In the genomic region with DNA sequence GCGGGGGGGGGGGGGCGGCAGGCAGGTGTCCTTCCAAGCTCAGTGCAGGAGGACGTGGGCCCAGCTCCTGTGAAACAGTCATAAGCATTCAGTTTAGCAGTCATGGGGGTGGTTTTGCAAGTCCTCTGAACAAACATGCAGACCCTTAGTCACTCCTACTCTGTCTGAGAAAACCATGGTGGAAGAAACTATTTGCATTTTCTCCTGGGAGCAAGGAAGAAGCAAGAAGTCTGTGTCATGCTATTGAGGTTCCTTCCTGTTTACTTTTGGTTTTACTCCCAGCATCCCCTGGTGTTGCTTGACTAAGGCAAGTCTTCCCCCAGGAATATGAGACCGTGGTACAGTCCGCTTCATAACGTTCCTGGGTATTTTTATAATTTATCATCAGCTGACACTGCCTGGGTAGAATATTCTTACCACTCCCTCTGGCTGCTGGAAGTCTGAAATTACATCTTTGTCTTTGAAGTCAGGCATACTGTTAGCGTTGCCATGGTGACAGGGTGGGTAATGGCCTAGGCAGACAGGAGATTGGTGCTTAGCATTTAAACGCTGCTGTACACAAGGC, we compare ENCODE assay signal across 8 mouse cellular contexts.
DNase-seq lines count a peak whose midpoint lies in the region; ATAC-seq and TF ChIP-seq lines count a peak whose summit lies in the region.

No protein-coding gene starts in this region.

- H3K9me3 ChIP-seq in lung, embryonic 14.5 days (ENCODE audit: low read depth, low read length) = no peaks in the 10 kb centered on the region
- no peaks in the 10 kb centered on the region for H3K9me3 ChIP-seq in intestine, embryonic 14.5 days (ENCODE audit: control insufficient read depth, low read length)

- no peak overlapping the region for H3K4me3 ChIP-seq in lung, embryonic 14.5 days (ENCODE audit: low read depth, low read length)
- no peak overlapping the region for H3K4me3 ChIP-seq in lung, adult 2 months (replicated peaks; ENCODE audit: extremely low read depth, low read depth, low read length)
- no peak overlapping the region for H3K4me3 ChIP-seq in gastrocnemius, adult 2 months
- H3K4me3 ChIP-seq in intestine, embryonic 14.5 days (ENCODE audit: low read depth, low read length) = no peak overlapping the region

- no peaks in the 10 kb centered on the region for H3K36me3 ChIP-seq in lung, embryonic 14.5 days (ENCODE audit: insufficient read depth)
- no peaks in the 10 kb centered on the region; the same call in 1 of the 2 replicates for H3K36me3 ChIP-seq in intestine, embryonic 14.5 days (ENCODE audit: control insufficient read depth, insufficient read depth, low read length)
- no peaks in the 10 kb centered on the region for H3K36me3 ChIP-seq in splenic B cell, adult 2 months (ENCODE audit: control insufficient read depth, insufficient read depth, low read length, poor library complexity, severe bottlenecking)

- 12% methylated on average over 8 of the region's 8 CpGs for WGBS in lung, embryonic 14.5 days
- 22% methylated on average over 8 of the region's 8 CpGs for WGBS in lung, adult 2 months
- WGBS in intestine, embryonic 14.5 days = 9% methylated on average over 8 of the region's 8 CpGs

- TF ChIP-seq POLR2A in lung, adult 2 months (IDR thresholded peaks at IDR 0.05; ENCODE audit: borderline replicate concordance, extremely low read depth, low read depth, low read length) = no peak

- H3K4me1 ChIP-seq in lung, embryonic 14.5 days (ENCODE audit: insufficient read depth) = 0 out of 2 replicates have a peak, but pooled peaks cover 5% of the 10 kb centered on the region
- peaks cover 17% of the 10 kb centered on the region for H3K4me1 ChIP-seq in lung, adult 2 months (ENCODE audit: control insufficient read depth, insufficient read depth, low read length)
- H3K4me1 ChIP-seq in intestine, embryonic 14.5 days (replicated peaks; ENCODE audit: control insufficient read depth, insufficient read depth, low read length) = peaks cover 15% of the 10 kb centered on the region

- intact Hi-C loops in gastrocnemius, adult 2 months (cut with DNase I) = no loop called here
- intact Hi-C loops in left cerebral cortex, postnatal 25 days (cut with DNase I) = no loop called here

- peak; percentile 89 for DNase-seq in lung, embryonic 14.5 days
- DNase-seq in lung, adult 2 months = no peak
- peak; percentile 91 for DNase-seq in embryo, embryonic 10 days (ENCODE audit: low spot score)
- peak; percentile 73 for DNase-seq in gastrocnemius, adult 2 months
- DNase-seq in intestine, embryonic 14.5 days (ENCODE audit: low spot score) = peak; percentile 70
- DNase-seq in left cerebral cortex, postnatal 25 days (ENCODE audit: low spot score in 2 of 2) = peak; percentile 84 to 96
- DNase-seq in mesoderm, embryonic 11.5 days (ENCODE audit: low read depth, low spot score) = peak; percentile 93
- DNase-seq in splenic B cell, adult 2 months (ENCODE audit: low read depth, low spot score) = peak; percentile 77

- ATAC-seq in lung, embryonic 14.5 days (ENCODE audit: insufficient read depth) = peak; percentile 83
- ATAC-seq in intestine, embryonic 14.5 days (replicated peaks; ENCODE audit: low FRiP score, low TSS enrichment, low read depth) = peak; percentile 78

- H3K27me3 ChIP-seq in lung, embryonic 14.5 days (ENCODE audit: insufficient read depth, low read length) = no peaks in the 10 kb centered on the region
- no peaks in the 10 kb centered on the region for H3K27me3 ChIP-seq in intestine, embryonic 14.5 days (replicated peaks; ENCODE audit: control insufficient read depth, insufficient read depth, low read length)
- no peaks in the 10 kb centered on the region for H3K27me3 ChIP-seq in splenic B cell, adult 2 months (ENCODE audit: control insufficient read depth, insufficient read depth, low read length, poor library complexity, severe bottlenecking)

- H3K27ac ChIP-seq in lung, embryonic 14.5 days (ENCODE audit: low read depth) = peak overlapping the region; percentile 61; the same call in 1 of the 2 replicates
- peak overlapping the region; percentile 82 for H3K27ac ChIP-seq in gastrocnemius, adult 2 months
- H3K27ac ChIP-seq in intestine, embryonic 14.5 days (ENCODE audit: low read depth) = peak overlapping the region; percentile 64

- TF ChIP-seq CTCF in lung, embryonic 14.5 days (IDR thresholded peaks at IDR 0.05; ENCODE audit: low read depth) = peak; percentile 42
- TF ChIP-seq CTCF in lung, adult 2 months (IDR thresholded peaks at IDR 0.05; ENCODE audit: insufficient read depth, low read length) = no peak
- TF ChIP-seq CTCF in gastrocnemius, adult 2 months (IDR thresholded peaks at IDR 0.05) = peak; percentile 41; the same call in 1 of the 2 replicates

- H3K4me2 ChIP-seq in lung, embryonic 14.5 days = peak overlapping the region; percentile 18; the same call in 1 of the 2 replicates
- 0 out of 2 replicates have a peak overlapping the region, but pooled peaks have one; percentile 2 for H3K4me2 ChIP-seq in intestine, embryonic 14.5 days (ENCODE audit: low read length)

- no peak overlapping the region for H3K9ac ChIP-seq in lung, embryonic 14.5 days
- no peak overlapping the region for H3K9ac ChIP-seq in intestine, embryonic 14.5 days (ENCODE audit: low read length)
